Mouse (Mus musculus): Measurements from ENCODE around the gene Mpped1. TPM values are rescaled to one million over a fixed set of nuclear protein-coding genes. Genes with fewer than 3 reads are reported as not detected.

Gene Mpped1
- polyA plus RNA-seq (2021; fragmentation: Nextera tagmentation): 101 and 132 TPM in 2 replicates
- long read RNA-seq, experiment 1, transcript Mpped1-201 (7 exons, 3,265 nt): major isoform, 273 of 524 reads
- long read RNA-seq, experiment 1, partial matches to known transcripts: 133 of 524 reads
- long read RNA-seq, experiment 1, other reads (novel, unspliced or antisense): 113 of 524 reads
- long read RNA-seq, experiment 2, transcript Mpped1-201 (7 exons, 3,265 nt): major isoform, 30 of 95 reads
- long read RNA-seq, experiment 2, partial matches to known transcripts: 55 of 95 reads
- long read RNA-seq, experiment 2, other reads (novel, unspliced or antisense): 10 of 95 reads

GRCm38 (mm10) chr15:83779387-83779786 lies at the start of gene Mpped1:
Gene Mpped1 (plus strand): TSS chr15:83779467.

Other genes starting within 250 kb of the Mpped1 start
- gene Tspo, start 215.9 kb upstream of the Mpped1 start, polyA plus RNA-seq (2021; fragmentation: Nextera tagmentation): 30.6 and 33.6 TPM in 2 replicates
- 4.3 and 21.2 TPM in 2 replicates for gene Mcat, start 215.7 kb upstream of the Mpped1 start, polyA plus RNA-seq (2021; fragmentation: Nextera tagmentation)
- gene Ttll12, start 184.3 kb upstream of the Mpped1 start, polyA plus RNA-seq (2021; fragmentation: Nextera tagmentation): 3.0 and 5.4 TPM in 2 replicates
- gene Scube1, start 54.4 kb upstream of the Mpped1 start, polyA plus RNA-seq (2021; fragmentation: Nextera tagmentation): 20.0 and 20.4 TPM in 2 replicates